Mouse (Mus musculus) left cerebral cortex, postnatal 14 days (tissue): Measurements from ENCODE around the gene Man2a1. TPM values are rescaled to one million over a fixed set of nuclear protein-coding genes. Genes with fewer than 3 reads are reported as not detected.

Experiments
- DNase-seq, 2 experiments: peaks; one replicate each; pipeline ENCODE4 v3.0.0; 2021 to 2022; ENCODE audit warnings: low spot score in 2 of 2, mixed read lengths in 1 of 2
- intact Hi-C: fragments of 180-260 bp; cut with DNase I; formaldehyde crosslinking; loops from one replicate; pipeline ENCODE4 v1.15.1; 2025
- total RNA-seq, 2 experiments: library from RNA; stranded (reverse); gene quantifications; 2 replicates each; pipeline ENCODE4 v1.2.3; 2021

Gene Man2a1
- total RNA-seq, 2 experiments from 2014 or later, result 20.0 to 24.4 TPM

- intact Hi-C loops, result no loop called here
- no peak for DNase-seq
Measured at GRCm38 (mm10) chr17:64778756-64779155, 178.2 kb downstream of the Man2a1 start.

GRCm38 (mm10) chr17:64780753-64781490 is 180.4 kb downstream of the Man2a1 start:
- intact Hi-C loops, result no loop called here
- no peak for DNase-seq

- intact Hi-C loops, result no loop called here
- no peak for DNase-seq
Measured at GRCm38 (mm10) chr17:64782307-64782706, 181.8 kb downstream of the Man2a1 start.

GRCm38 (mm10) chr17:64785961-64786360 is 185.4 kb downstream of the Man2a1 start:
- intact Hi-C loops, result no loop called here
- no peak for DNase-seq

- DNase-seq, result no peak
- intact Hi-C loops, result no loop called here
Measured at GRCm38 (mm10) chr17:64788301-64788700, 187.8 kb downstream of the Man2a1 start.

- DNase-seq, result no peak
- intact Hi-C loops, result no loop called here
Measured at GRCm38 (mm10) chr17:64789175-64789574, 188.6 kb downstream of the Man2a1 start.

- intact Hi-C loops, result no loop called here
Measured at GRCm38 (mm10) chr17:64792076-64792475, 191.5 kb downstream of the Man2a1 start.

GRCm38 (mm10) chr17:64792623-64793022 is 192.1 kb downstream of the Man2a1 start:
- peak in 1 of 2 experiments; percentile 11 for DNase-seq
- intact Hi-C loops, result no loop called here

More at GRCm38 (mm10) chr17:64792076-64792475, 191.5 kb downstream of the Man2a1 start:
- DNase-seq, result no peak

- intact Hi-C loops, result no loop called here
- DNase-seq, result no peak
Measured at GRCm38 (mm10) chr17:64802168-64802955, 201.8 kb downstream of the Man2a1 start.

GRCm38 (mm10) chr17:64802956-64803275 is 202.4 kb downstream of the Man2a1 start:
- intact Hi-C loops, result no loop called here
- DNase-seq, result no peak

Other genes with a start within 250 kb of the Man2a1 start
- gene 4930583I09Rik, start 235.3 kb downstream of the Man2a1 start, total RNA-seq, result not detected